Mouse (Mus musculus): ENCODE measurements around the gene Gpr157. TPM values are rescaled to one million over a fixed set of nuclear protein-coding genes. Genes with fewer than 3 reads are reported as not detected.

Gpr157 gene
- polyA plus RNA-seq, 1 experiment, result 1.2 TPM

DNA sequence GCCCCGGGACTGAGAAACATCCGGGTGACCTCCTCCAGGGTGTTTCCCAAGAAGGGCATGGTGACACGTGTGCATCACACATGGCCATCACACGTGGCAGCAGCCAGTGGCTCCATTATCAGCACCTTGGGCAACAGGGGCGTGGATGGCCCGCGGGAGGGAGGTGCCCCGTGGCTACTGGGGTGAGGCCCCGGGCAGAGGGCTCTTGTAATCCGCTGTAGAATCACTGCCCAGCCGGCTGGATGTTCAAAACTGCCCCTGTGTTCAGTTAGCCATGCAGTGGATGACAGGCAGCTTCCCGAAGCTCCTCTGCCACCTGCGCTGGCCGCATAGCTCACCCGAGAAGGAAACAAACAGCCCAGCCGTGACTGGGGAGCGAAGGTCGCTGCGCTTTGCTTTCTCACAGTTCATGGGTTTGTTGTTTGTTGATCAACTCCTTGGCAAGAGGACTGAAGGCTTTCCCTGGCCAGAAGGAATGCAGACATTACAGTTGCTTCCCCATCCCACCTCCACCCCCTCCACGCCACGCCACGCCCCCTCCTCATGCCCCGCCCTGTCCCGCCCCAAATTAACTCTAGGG lies 45.6 kb downstream of the Gpr157 start:
- Histone ChIP-seq H3K36me3 (ENCODE audit: control insufficient read depth, insufficient read depth, low read length) (no peaks in the 10 kb centered on the region), H3K27me3 (replicated peaks; ENCODE audit: control insufficient read depth, insufficient read depth, low read length) (no peaks in the 10 kb centered on the region), H3K4me1 (ENCODE audit: control insufficient read depth, insufficient read depth, low read length) (peaks cover 8% of the 10 kb centered on the region; the same call in 1 of the 2 replicates), H3K27ac (ENCODE audit: insufficient read depth, low read depth, low read length) (peak overlapping the region; percentile 74), H3K4me3 (ENCODE audit: insufficient read depth, low read depth, low read length) (no peak overlapping the region)
- WGBS, result 11% methylated on average over 24 of the region's 24 CpGs
- peak; percentile 95 for DNase-seq
- TF ChIP-seq CTCF (conservative IDR thresholded peaks at IDR 0.05; ENCODE audit: insufficient read depth, insufficient read length, low read depth, low read length), result no peak
- TF ChIP-seq POLR2A (IDR thresholded peaks at IDR 0.05; ENCODE audit: low read depth, low read length), result no peak

GRCm38 (mm10) chr4:150135254-150135653 lies 48.1 kb downstream of the Gpr157 start:
- no peak for DNase-seq
- TF ChIP-seq POLR2A (IDR thresholded peaks at IDR 0.05; ENCODE audit: low read depth, low read length), result no peak
- Histone ChIP-seq H3K4me3 (ENCODE audit: insufficient read depth, low read depth, low read length) (no peak overlapping the region), H3K27ac (ENCODE audit: insufficient read depth, low read depth, low read length) (no peak overlapping the region), H3K27me3 (replicated peaks; ENCODE audit: control insufficient read depth, insufficient read depth, low read length) (no peaks in the 10 kb centered on the region), H3K36me3 (ENCODE audit: control insufficient read depth, insufficient read depth, low read length) (no peaks in the 10 kb centered on the region), H3K4me1 (ENCODE audit: control insufficient read depth, insufficient read depth, low read length) (peaks cover 3% of the 10 kb centered on the region; the same call in 1 of the 2 replicates)
- WGBS, result 88% methylated on average over 7 of the region's 7 CpGs

DNA sequence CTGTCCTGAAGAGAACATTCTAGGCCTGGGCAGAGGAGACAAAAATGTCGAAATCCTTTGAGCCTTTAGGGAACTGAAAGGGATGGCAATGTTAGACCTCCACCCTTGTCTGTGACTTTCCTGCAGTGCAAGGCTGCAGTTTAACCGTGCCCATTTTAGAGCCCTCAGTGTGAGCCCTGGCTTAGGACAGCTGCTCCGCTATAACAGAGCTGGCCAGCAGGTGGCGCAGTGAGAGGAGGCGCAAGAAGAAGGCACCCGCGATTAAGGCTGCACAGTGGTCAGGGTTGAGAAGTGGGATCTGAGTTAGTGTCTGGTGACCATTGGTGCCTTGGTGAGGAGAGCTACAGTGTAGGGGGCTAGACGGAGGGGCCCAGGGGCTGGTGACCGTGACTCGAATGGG lies 49.5 kb downstream of the Gpr157 start:
- peaks cover 3% of the 10 kb centered on the region; the same call in 1 of the 2 replicates for H3K4me1 ChIP-seq (ENCODE audit: control insufficient read depth, insufficient read depth, low read length)
- DNase-seq, result peak; percentile 66
- WGBS, result 8% methylated on average over 10 of the region's 10 CpGs
- H3K27ac ChIP-seq (ENCODE audit: insufficient read depth, low read depth, low read length), result no peak overlapping the region
- TF ChIP-seq CTCF (conservative IDR thresholded peaks at IDR 0.05; ENCODE audit: insufficient read depth, insufficient read length, low read depth, low read length) (peak; percentile 94), POLR2A (IDR thresholded peaks at IDR 0.05; ENCODE audit: low read depth, low read length) (no peak)
- no peak overlapping the region for H3K4me3 ChIP-seq (ENCODE audit: insufficient read depth, low read depth, low read length)
- H3K27me3 ChIP-seq (replicated peaks; ENCODE audit: control insufficient read depth, insufficient read depth, low read length), result no peaks in the 10 kb centered on the region
- H3K36me3 ChIP-seq (ENCODE audit: control insufficient read depth, insufficient read depth, low read length), result no peaks in the 10 kb centered on the region

- Histone ChIP-seq H3K36me3 (ENCODE audit: control insufficient read depth, insufficient read depth, low read length) (no peaks in the 10 kb centered on the region), H3K4me3 (ENCODE audit: insufficient read depth, low read depth, low read length) (no peak overlapping the region), H3K27ac (ENCODE audit: insufficient read depth, low read depth, low read length) (no peak overlapping the region), H3K27me3 (replicated peaks; ENCODE audit: control insufficient read depth, insufficient read depth, low read length) (no peaks in the 10 kb centered on the region), H3K4me1 (ENCODE audit: control insufficient read depth, insufficient read depth, low read length) (peaks cover 2% of the 10 kb centered on the region; the same call in 1 of the 2 replicates)
- no peak for TF ChIP-seq POLR2A (IDR thresholded peaks at IDR 0.05; ENCODE audit: low read depth, low read length)
- TF ChIP-seq CTCF (conservative IDR thresholded peaks at IDR 0.05; ENCODE audit: insufficient read depth, insufficient read length, low read depth, low read length), result no peak
- no peak for DNase-seq
- WGBS, result 90% methylated on average over 7 of the region's 7 CpGs
Measured at GRCm38 (mm10) chr4:150137368-150138083, 50.4 kb downstream of the Gpr157 start.

DNA sequence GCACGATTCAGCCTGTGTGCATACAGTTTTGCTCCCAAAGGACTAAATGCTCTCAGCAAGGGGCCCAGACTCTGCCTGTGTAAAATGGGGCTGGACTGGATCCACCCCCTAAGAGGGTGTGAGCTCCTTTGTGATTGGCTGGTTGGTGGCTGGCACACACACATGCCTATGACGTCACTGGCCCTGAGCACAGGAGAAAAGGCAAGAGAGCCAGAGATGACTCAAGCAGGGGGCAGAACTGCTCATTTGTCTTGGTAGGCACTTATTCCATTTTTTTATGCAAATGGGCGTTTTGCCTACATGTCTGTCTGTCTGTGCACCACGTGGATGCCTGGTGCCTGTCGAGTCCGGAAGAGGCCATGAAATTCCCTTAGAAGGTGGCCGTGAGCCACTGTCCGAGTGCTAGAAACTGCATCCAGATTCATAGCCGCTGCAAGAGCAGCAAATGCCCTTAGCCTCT lies 50.9 kb downstream of the Gpr157 start:
- Histone ChIP-seq H3K27ac (ENCODE audit: insufficient read depth, low read depth, low read length) (no peak overlapping the region), H3K4me1 (ENCODE audit: control insufficient read depth, insufficient read depth, low read length) (no peaks in the 10 kb centered on the region; the same call in 1 of the 2 replicates), H3K4me3 (ENCODE audit: insufficient read depth, low read depth, low read length) (no peak overlapping the region), H3K27me3 (replicated peaks; ENCODE audit: control insufficient read depth, insufficient read depth, low read length) (no peaks in the 10 kb centered on the region), H3K36me3 (ENCODE audit: control insufficient read depth, insufficient read depth, low read length) (no peaks in the 10 kb centered on the region)
- TF ChIP-seq CTCF (conservative IDR thresholded peaks at IDR 0.05; ENCODE audit: insufficient read depth, insufficient read length, low read depth, low read length) (no peak), POLR2A (IDR thresholded peaks at IDR 0.05; ENCODE audit: low read depth, low read length) (no peak)
- DNase-seq, result peak; percentile 62
- WGBS, result 30% methylated on average over 9 of the region's 9 CpGs

DNA sequence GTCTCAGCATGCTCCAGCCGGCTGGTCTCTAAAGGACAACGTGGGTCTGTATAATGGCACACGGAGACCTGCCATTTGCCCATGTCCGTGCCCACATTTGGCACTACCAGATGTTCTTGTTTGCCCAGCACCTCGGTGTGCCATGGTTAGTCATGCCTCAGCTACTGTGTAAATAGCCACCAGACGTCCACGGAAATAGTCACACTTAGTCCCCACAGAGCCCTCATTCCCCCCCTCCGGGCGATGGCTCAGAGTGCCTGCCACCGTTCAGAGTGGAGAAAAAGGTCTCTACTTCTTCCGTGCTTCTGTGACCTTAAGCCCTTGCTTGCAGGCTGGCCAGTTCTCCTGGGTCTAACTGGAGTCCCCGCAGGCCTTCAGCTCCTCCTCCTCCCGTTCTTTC lies 51.9 kb downstream of the Gpr157 start:
- H3K27me3 ChIP-seq (replicated peaks; ENCODE audit: control insufficient read depth, insufficient read depth, low read length), result no peaks in the 10 kb centered on the region
- H3K4me1 ChIP-seq (ENCODE audit: control insufficient read depth, insufficient read depth, low read length), result no peaks in the 10 kb centered on the region
- no peak for DNase-seq
- no peak overlapping the region for H3K4me3 ChIP-seq (ENCODE audit: insufficient read depth, low read depth, low read length)
- no peak overlapping the region for H3K27ac ChIP-seq (ENCODE audit: insufficient read depth, low read depth, low read length)
- WGBS, result 57% methylated on average over 13 of the region's 13 CpGs
- H3K36me3 ChIP-seq (ENCODE audit: control insufficient read depth, insufficient read depth, low read length), result no peaks in the 10 kb centered on the region
- TF ChIP-seq CTCF (conservative IDR thresholded peaks at IDR 0.05; ENCODE audit: insufficient read depth, insufficient read length, low read depth, low read length), result no peak
- TF ChIP-seq POLR2A (IDR thresholded peaks at IDR 0.05; ENCODE audit: low read depth, low read length), result no peak

- no peak for DNase-seq
- Histone ChIP-seq H3K27me3 (replicated peaks; ENCODE audit: control insufficient read depth, insufficient read depth, low read length) (no peaks in the 10 kb centered on the region), H3K27ac (ENCODE audit: insufficient read depth, low read depth, low read length) (no peak overlapping the region), H3K4me3 (ENCODE audit: insufficient read depth, low read depth, low read length) (no peak overlapping the region), H3K4me1 (ENCODE audit: control insufficient read depth, insufficient read depth, low read length) (no peaks in the 10 kb centered on the region), H3K36me3 (ENCODE audit: control insufficient read depth, insufficient read depth, low read length) (no peaks in the 10 kb centered on the region)
- WGBS, result 79% methylated on average over 7 of the region's 7 CpGs
- TF ChIP-seq CTCF (conservative IDR thresholded peaks at IDR 0.05; ENCODE audit: insufficient read depth, insufficient read length, low read depth, low read length), result no peak
- TF ChIP-seq POLR2A (IDR thresholded peaks at IDR 0.05; ENCODE audit: low read depth, low read length), result no peak
Measured at GRCm38 (mm10) chr4:150140346-150140745, 53.2 kb downstream of the Gpr157 start.
